Mouse (Mus musculus) activated CD4-positive, CD25-positive, alpha-beta regulatory T cell, adult 9 weeks (primary cell): ENCODE data around the gene Tmem170. TPM values are rescaled to one million over a fixed set of nuclear protein-coding genes. Genes with fewer than 3 reads are reported as not detected.

Experiments
- polyA plus RNA-seq: library from polyadenylated mRNA; unstranded; fragments of 100-300 nt; shearing (Covaris generic); gene quantifications from one replicate; pipeline ENCODE4 v1.2.1, GENCODE M21; 2017

Gene Tmem170
- polyA plus RNA-seq, result 0.88 TPM

DNA sequence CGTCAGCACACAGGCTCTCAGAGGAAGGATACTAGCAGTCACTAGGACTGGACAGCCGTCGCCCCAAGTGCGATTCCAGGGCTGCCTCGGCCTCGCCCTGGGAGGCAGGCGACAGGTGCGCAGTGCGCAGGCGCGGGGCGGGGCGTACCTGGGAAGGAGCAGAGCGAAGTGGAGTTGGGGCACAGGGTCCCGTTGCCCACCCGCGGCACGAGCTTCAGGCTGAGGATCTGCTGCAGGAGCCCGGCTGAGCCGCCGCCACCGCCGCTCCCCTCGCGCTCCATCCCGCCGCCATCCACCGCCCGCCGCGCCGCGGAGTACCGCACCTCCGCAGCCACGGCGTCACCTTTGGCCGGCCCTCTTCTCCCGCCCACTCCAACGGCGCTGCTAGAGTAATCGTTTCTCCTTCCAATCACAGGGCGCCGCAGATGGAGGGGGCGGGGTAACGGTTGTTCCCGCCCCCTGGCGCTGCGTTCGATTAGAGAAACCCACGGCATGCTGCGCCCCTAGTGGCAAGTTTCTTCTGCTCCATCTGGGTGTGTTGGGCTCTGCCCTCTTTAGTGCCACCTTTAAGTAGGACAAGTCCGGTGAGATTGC, at the start of gene Tmem170:
Tmem170 (minus strand) TSS at position 396 of the 594 bp plus-strand sequence.

DNA sequence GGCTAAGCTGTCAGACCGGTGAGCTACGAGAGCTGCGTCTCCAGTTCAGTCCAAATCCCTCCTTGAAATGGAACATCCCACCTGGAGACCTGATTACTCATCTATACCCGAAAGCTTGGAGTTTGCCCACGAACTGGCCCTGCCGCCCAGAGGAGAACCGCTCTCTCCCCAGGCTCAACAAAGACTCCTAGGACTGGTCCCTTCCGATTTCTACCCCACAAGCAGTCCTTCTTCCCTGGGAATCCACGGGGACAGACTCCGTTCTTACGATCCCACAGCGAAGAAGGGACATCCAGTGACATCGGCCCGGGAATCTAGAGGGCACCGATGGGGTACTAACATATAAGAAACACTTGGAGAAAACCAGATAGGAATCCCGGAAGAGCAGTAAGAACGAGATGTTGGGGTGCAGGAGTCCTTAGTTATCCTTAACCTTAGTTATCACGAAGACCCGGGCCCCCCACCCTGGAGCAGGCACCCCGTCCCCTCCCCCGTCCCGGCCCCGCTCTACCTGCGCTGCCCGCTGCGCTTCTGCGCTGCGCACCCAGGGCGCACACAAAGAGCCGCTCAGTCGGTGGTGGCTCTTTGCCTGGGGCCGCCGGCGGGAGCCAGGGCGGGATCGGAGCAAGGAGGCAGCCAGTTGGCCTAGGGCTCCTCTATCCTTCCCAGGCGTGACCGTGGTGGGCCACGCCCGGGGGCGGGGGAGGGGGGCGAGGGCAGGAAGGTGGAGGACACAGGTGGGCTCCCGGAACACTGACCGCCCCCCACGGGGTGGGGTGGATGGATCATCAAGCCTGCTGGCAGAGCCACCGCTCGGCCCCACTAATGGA, 33.3 kb upstream of the Tmem170 start, which contains the start of gene Chst5:
Chst5 (minus strand) TSS at position 827 of the 830 bp plus-strand sequence.

DNA sequence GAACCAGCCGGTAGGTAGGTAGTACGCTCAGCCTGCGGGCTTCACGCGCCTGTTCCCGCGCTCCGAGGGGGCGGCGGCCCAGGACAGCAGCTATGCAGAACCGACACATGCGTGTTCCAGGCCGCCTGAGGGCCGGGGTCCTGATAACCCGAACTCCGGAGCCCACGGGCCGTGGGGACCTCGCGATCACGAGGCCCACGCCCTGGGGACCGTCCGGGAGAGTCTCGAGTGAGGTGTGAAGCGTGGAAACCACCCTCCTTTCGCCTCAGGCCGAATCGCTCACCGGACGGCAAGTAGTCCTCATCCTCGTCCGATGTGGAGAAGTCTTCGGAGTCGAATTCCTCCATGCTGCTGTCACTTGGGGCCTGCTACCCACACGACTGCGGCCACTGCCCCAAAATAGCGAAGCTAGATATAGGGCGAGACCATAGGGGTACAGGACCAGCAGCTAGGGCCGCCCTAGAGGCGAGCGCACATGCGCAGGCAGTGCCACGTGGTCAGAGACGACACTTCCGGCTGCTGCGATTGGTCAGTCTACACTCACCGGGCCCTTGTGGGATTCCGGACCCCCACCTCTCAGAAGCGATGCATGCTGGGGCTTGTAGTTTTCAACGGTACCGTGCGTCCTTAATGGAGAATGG, 22.6 kb downstream of the Tmem170 start, which contains the start of gene Cfdp1:
Cfdp1 (minus strand) TSS at position 431 of the 641 bp plus-strand sequence.

Other genes starting within 250 kb of the Tmem170 start
- gene Ldhd, start 246.4 kb downstream of the Tmem170 start, polyA plus RNA-seq, result 1.5 TPM
- 40.9 TPM for gene Zfp1, start 233.3 kb downstream of the Tmem170 start, polyA plus RNA-seq
- gene Ctrb1, start 185.7 kb downstream of the Tmem170 start, polyA plus RNA-seq, result not detected
- 0.23 TPM for gene Bcar1, start 132.9 kb downstream of the Tmem170 start, polyA plus RNA-seq
- gene Cfdp1, start 22.5 kb downstream of the Tmem170 start, polyA plus RNA-seq, result 108 TPM
- not detected for gene Chst5, start 33.7 kb upstream of the Tmem170 start, polyA plus RNA-seq
- 2.0 TPM for gene Tmem231, start 57.1 kb upstream of the Tmem170 start, polyA plus RNA-seq
- gene Gabarapl2, start 64.0 kb upstream of the Tmem170 start, polyA plus RNA-seq, result 338 TPM
- gene Adat1, start 115.6 kb upstream of the Tmem170 start, polyA plus RNA-seq, result 9.4 TPM
- 114 TPM for gene Kars, start 134.6 kb upstream of the Tmem170 start, polyA plus RNA-seq
- 29.1 TPM for gene Terf2ip, start 134.6 kb upstream of the Tmem170 start, polyA plus RNA-seq
- 3.2 TPM for gene Gm6793, start 138.3 kb upstream of the Tmem170 start, polyA plus RNA-seq